Mouse (Mus musculus): ENCODE data around the gene Nlgn3. TPM values are rescaled to one million over a fixed set of nuclear protein-coding genes. Genes with fewer than 3 reads are reported as not detected.

Gene Nlgn3
- polyA plus RNA-seq, 1 experiment, result not detected

- WGBS, result 11% methylated on average over 5 of the region's 5 CpGs
- Histone ChIP-seq H3K4me3 (replicated peaks; ENCODE audit: control insufficient read depth, low read depth, low read length) (peak within 1 kb of the TSS; percentile 73), H3K27ac (ENCODE audit: control insufficient read depth, insufficient read depth, low read depth, low read length, poor library complexity) (peak within 1 kb of the TSS; percentile 72), H3K4me1 (ENCODE audit: control insufficient read depth, insufficient read depth, low read length) (no peaks in the 10 kb centered on the region; the same call in 1 of the 2 replicates)
- TF ChIP-seq POLR2A (IDR thresholded peaks at IDR 0.05; ENCODE audit: borderline replicate concordance, control insufficient read depth, low read depth, low read length) (no peak), CTCF (IDR thresholded peaks at IDR 0.05; ENCODE audit: control insufficient read depth, insufficient read depth, low read length) (no peak)
Observed at GRCm38 (mm10) chrX:101268025-101268754, 30.8 kb upstream of the Nlgn3 start, which contains the start of gene Il2rg. Gene Il2rg, minus strand, starts transcription at chrX:101268255.

DNA sequence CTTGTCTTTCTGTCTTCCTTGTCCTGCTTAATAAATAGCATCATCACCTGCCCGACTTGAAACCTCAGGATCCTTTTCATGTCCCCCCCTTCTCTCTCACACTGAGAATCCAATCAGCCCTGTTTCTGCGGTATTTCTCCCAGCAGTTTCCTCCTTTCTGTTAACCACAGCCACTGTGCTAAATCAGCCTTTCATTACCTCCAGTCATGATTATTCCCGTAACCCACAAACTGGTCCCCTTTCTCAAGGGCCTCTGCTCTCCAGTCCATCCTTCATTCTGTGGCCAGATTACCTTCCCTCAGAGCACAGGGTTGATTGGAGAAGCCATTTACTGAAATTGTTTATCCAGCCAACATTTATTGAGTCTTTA, 30.2 kb upstream of the Nlgn3 start, which contains the start of gene Gm20489:
Gene Gm20489 (minus strand): TSS at position 269 of the 370 bp plus-strand sequence.
- peak within 1 kb of the TSS; percentile 72 for H3K27ac ChIP-seq (ENCODE audit: control insufficient read depth, insufficient read depth, low read depth, low read length, poor library complexity)
- 15% methylated on average over 3 of the region's 3 CpGs for WGBS
- no peaks in the 10 kb centered on the region; the same call in 1 of the 2 replicates for H3K4me1 ChIP-seq (ENCODE audit: control insufficient read depth, insufficient read depth, low read length)
- peak within 1 kb of the TSS; percentile 73 for H3K4me3 ChIP-seq (replicated peaks; ENCODE audit: control insufficient read depth, low read depth, low read length)
- no peak for TF ChIP-seq CTCF (IDR thresholded peaks at IDR 0.05; ENCODE audit: control insufficient read depth, insufficient read depth, low read length)
- TF ChIP-seq POLR2A (IDR thresholded peaks at IDR 0.05; ENCODE audit: borderline replicate concordance, control insufficient read depth, low read depth, low read length), result no peak

- Histone ChIP-seq H3K4me1 (ENCODE audit: control insufficient read depth, insufficient read depth, low read length) (no peaks in the 10 kb centered on the region; the same call in 1 of the 2 replicates), H3K27ac (ENCODE audit: control insufficient read depth, insufficient read depth, low read depth, low read length, poor library complexity) (peak overlapping the region; percentile 89), H3K4me3 (replicated peaks; ENCODE audit: control insufficient read depth, low read depth, low read length) (peak overlapping the region; percentile 90)
- TF ChIP-seq CTCF (IDR thresholded peaks at IDR 0.05; ENCODE audit: control insufficient read depth, insufficient read depth, low read length) (no peak), POLR2A (IDR thresholded peaks at IDR 0.05; ENCODE audit: borderline replicate concordance, control insufficient read depth, low read depth, low read length) (no peak)
- WGBS, result 42% methylated on average over 6 of the region's 6 CpGs
Observed at GRCm38 (mm10) chrX:101273410-101273809, 25.6 kb upstream of the Nlgn3 start.

DNA sequence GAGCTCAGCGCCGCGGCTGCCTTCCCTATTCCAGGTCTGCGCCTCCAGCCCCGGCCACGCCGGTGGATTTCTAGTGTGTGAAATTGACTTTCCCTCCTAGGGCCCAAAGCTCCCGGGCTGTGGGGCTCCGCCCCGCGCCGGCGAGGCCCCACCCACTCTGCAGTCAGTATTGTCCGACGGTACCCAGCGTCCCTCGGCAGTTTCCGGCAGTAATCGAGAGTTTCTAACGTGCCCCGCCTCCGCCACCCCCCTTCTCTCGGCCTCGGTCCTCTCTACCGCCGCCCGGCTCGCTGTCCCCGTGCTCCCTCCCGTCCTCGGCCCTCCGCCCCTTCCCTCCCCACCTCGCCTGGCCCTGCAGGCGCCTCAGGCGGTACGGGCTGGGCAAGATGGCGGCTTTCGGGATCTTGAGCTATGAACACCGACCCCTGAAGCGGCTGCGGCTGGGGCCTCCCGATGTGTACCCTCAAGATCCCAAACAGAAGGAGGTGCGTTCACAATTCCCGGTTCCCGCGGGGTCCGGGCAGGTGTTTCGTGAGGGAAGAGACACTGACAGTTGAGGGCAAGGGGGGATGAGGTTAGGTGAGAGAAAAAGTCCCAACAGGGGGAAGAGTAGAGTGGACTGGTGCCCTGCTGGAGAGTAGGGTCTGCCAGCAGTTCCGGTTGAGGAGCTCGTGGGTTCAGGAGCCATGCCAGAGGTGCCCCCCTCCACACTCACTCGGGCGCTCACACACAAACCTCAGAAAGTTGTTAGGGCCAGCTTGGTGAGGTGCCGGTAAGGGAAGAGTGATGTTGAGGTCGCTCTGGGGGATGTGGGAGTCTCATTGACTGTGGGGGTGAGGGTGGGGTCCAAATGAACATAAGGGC, 24.9 kb upstream of the Nlgn3 start, which contains the start of gene Med12:
Gene Med12 (plus strand): TSS at position 156 of the 864 bp plus-strand sequence.
- WGBS, result 10% methylated on average over 54 of the region's 54 CpGs
- peak within 1 kb of the TSS; percentile 90 for H3K4me3 ChIP-seq (replicated peaks; ENCODE audit: control insufficient read depth, low read depth, low read length)
- TF ChIP-seq CTCF (IDR thresholded peaks at IDR 0.05; ENCODE audit: control insufficient read depth, insufficient read depth, low read length) (no peak), POLR2A (IDR thresholded peaks at IDR 0.05; ENCODE audit: borderline replicate concordance, control insufficient read depth, low read depth, low read length) (peak; percentile 59; the same call in 1 of the 2 replicates)
- peak within 1 kb of the TSS; percentile 89 for H3K27ac ChIP-seq (ENCODE audit: control insufficient read depth, insufficient read depth, low read depth, low read length, poor library complexity)
- H3K4me1 ChIP-seq (ENCODE audit: control insufficient read depth, insufficient read depth, low read length), result no peaks in the 10 kb centered on the region; the same call in 1 of the 2 replicates

DNA sequence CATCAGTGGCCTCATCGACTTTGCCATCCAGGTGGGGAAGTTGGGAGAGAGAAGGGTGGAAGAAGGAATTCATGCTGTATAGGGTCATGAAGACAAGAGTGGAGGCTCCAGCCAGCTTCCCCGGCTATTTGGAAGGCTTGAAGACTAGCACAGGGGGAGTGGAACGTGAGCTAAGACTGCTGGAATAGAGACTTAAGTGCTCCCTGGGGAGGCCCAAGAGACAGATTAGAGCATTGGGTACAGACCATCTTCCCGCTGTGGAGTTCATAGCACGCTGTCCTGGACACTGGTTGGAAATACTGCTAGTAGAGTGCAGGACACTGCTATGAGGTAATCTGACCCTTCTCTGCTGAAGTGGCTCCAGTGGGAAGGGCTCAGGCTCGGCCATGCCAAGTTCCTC, 16.2 kb upstream of the Nlgn3 start:
- Histone ChIP-seq H3K4me3 (replicated peaks; ENCODE audit: control insufficient read depth, low read depth, low read length) (no peak overlapping the region), H3K4me1 (ENCODE audit: control insufficient read depth, insufficient read depth, low read length) (no peaks in the 10 kb centered on the region), H3K27ac (ENCODE audit: control insufficient read depth, insufficient read depth, low read depth, low read length, poor library complexity) (no peak overlapping the region)
- 81% methylated on average over 6 of the region's 6 CpGs for WGBS
- TF ChIP-seq CTCF (IDR thresholded peaks at IDR 0.05; ENCODE audit: control insufficient read depth, insufficient read depth, low read length) (no peak), POLR2A (IDR thresholded peaks at IDR 0.05; ENCODE audit: borderline replicate concordance, control insufficient read depth, low read depth, low read length) (no peak)

DNA sequence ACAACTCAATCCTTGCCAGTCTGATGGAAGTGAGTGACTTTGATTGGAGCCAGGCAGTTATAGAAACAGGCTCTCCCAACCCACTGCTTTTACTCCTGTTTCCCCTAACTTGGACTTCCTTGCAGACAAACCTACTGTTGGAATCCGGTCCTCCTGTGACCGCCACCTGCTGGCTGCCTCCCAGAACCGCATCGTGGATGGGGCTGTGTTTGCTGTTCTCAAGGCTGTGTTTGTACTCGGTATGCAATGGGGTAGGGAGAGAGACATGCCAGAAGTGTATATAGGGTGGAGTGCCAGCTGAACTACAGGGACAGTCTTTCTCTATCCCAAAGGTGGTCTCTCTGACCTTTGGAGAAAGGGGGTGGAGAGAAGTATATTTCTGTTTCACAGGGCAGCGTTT, 13.4 kb upstream of the Nlgn3 start:
- Histone ChIP-seq H3K27ac (ENCODE audit: control insufficient read depth, insufficient read depth, low read depth, low read length, poor library complexity) (no peak overlapping the region), H3K4me1 (ENCODE audit: control insufficient read depth, insufficient read depth, low read length) (no peaks in the 10 kb centered on the region; the same call in 1 of the 2 replicates), H3K4me3 (replicated peaks; ENCODE audit: control insufficient read depth, low read depth, low read length) (no peak overlapping the region)
- peak; percentile 78 for TF ChIP-seq CTCF (IDR thresholded peaks at IDR 0.05; ENCODE audit: control insufficient read depth, insufficient read depth, low read length)
- no peak for TF ChIP-seq POLR2A (IDR thresholded peaks at IDR 0.05; ENCODE audit: borderline replicate concordance, control insufficient read depth, low read depth, low read length)
- WGBS, result 28% methylated on average over 6 of the region's 6 CpGs

DNA sequence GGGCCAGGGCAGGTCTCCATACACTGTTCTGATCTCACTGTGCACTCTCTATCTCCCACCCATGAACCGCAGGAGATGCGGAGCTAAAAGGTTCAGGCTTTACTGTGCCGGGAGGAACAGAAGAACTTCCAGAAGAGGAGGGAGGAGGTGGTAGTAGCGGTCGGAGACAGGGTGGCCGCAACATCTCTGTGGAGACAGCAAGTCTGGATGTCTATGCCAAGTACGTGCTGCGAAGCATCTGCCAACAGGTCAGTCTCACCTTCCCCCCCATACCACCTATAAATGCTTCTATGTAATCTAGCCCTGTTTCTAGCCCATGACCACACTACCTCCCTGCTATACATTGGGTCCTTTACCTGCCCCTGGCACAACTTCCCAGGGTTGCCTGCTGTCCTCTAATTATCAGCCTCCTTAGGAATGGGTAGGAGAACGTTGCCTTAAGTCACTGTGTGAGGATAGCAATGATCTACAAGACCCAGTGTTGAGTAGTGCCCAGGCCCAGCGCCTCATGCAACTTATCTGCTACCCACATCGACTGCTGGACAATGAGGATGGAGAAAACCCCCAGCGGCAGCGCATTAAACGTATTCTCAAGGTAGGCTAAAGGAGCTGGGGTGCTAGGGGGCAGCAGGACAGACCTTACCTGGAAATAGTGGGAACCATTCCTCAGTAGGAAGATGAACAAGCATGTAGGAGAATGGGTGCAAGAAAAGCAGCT, 12.9 kb upstream of the Nlgn3 start:
- TF ChIP-seq CTCF (IDR thresholded peaks at IDR 0.05; ENCODE audit: control insufficient read depth, insufficient read depth, low read length) (no peak), POLR2A (IDR thresholded peaks at IDR 0.05; ENCODE audit: borderline replicate concordance, control insufficient read depth, low read depth, low read length) (no peak)
- H3K4me1 ChIP-seq (ENCODE audit: control insufficient read depth, insufficient read depth, low read length), result no peaks in the 10 kb centered on the region; the same call in 1 of the 2 replicates
- WGBS, result 87% methylated on average over 14 of the region's 14 CpGs
- H3K4me3 ChIP-seq (replicated peaks; ENCODE audit: control insufficient read depth, low read depth, low read length), result no peak overlapping the region
- no peak overlapping the region for H3K27ac ChIP-seq (ENCODE audit: control insufficient read depth, insufficient read depth, low read depth, low read length, poor library complexity)

Data from bone marrow, adult 2 months (tissue).